Mouse (Mus musculus) cerebellum, adult 9-11 months (tissue): ENCODE data around the gene Eda.
"Not testable (repeated sequence)": the region's sequence is repeated elsewhere in the genome, so short reads cannot be mapped to it uniquely, and the experiment has no call there.

Experiments used
- DNase-seq: peaks from one replicate; pipeline ENCODE4 v3.0.0; 2022

The Eda gene

GRCm38 (mm10) chrX:100428693-100429092 lies 453.3 kb downstream of the Eda start, which contains the start of gene Otud6a:
Gene Otud6a, plus strand, starts transcription at chrX:100429013.
- no peak for DNase-seq

DNA sequence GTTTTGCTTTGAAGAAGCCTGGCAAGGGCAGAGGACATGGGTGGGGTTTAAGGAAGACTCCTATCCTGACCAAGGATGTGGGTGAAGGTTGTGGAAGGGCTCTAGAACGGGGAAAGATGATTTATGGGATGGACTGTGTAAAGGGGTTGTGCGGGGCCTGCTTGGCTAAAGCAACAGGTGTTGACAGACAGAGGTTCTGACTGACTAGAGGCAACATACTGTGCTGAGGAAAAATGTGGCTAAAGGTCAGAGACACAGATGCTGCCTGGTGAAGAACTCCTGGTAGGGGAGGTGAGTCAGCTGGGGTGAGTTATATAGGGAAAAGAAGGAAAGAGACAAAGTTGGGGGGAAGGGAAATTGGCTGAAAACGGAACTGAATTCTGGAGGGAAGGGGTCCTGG lies 456.9 kb downstream of the Eda start:
- no peak for DNase-seq

DNA sequence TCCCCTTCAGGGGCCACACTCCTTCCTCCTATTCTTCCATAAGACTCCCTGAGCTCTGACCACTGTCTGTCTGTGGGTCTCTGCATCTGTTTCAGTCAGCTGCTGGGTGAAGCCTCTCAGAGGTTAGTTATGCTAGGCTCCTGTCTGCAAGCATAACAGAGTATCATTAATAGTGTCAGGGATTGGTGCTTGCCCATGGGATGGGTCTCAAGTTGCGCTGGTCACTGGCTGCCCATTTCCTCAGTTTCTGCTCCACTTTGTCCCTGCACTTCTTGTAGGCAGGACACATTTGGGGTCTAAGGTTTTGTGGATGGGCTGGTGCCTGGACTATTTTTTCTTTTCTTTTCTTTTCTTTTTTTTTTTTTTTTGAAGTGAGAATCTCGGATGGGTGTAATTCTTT lies 467.2 kb downstream of the Eda start, which contains the start of gene Awat2:
Gene Awat2, minus strand, starts transcription at position 101 of the 400 bp plus-strand sequence.
- DNase-seq: not testable (repeated sequence)

DNA sequence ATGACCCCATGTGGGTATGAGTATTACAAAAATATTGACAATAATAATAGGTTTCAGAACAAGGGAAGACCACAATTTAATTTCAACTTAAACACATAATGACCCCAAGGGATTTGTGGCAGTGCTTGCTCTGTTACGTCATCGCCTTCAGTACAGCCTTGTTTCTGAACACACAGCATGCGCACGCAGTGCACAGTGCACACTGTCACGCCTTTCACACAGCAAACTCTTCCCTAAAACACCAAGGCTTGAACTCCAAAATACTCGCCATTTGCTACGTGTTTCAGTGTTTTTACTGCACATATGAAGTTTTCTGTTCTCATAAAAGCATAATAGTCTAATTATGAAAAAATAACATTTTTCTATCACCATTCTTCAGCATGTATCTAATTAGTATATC lies 468.1 kb downstream of the Eda start:
- no peak for DNase-seq
